Mouse (Mus musculus) heart, embryonic 13.5 days (tissue): ENCODE results near the gene Plcl1. TPM values are rescaled to one million over a fixed set of nuclear protein-coding genes. Genes with fewer than 3 reads are reported as not detected.

Source experiments
- ATAC-seq: fragments of 200-750 bp; cut with Nextera tagmentation; 2 replicates; pipeline ENCODE4 v1.8.0; 2017; ENCODE audit warnings: moderate TSS enrichment; ENCODE audit not compliant: insufficient number of reproducible peaks, low FRiP score, low TSS enrichment; ENCODE audit errors: extremely low read depth
- H3K27ac ChIP-seq: fragments of 300-500 bp; sonication (generic); replicated peaks from 2 replicates; pipeline ENCODE4 v1.5.1; 2015; ENCODE audit warnings: moderate library complexity, mild to moderate bottlenecking, inconsistent platforms
- H3K27me3 ChIP-seq: fragments of 300-500 bp; sonication (generic); replicated peaks from 2 replicates; pipeline ENCODE4 v1.6.1; 2015; ENCODE audit warnings: mild to moderate bottlenecking, inconsistent platforms
- H3K36me3 ChIP-seq: fragments of 300-500 bp; sonication (generic); 2 replicates; pipeline ENCODE4 v1.6.1; 2015; ENCODE audit warnings: mild to moderate bottlenecking, inconsistent platforms
- H3K4me1 ChIP-seq: fragments of 300-500 bp; sonication (generic); 2 replicates; pipeline ENCODE4 v1.6.1; 2015; ENCODE audit warnings: inconsistent platforms
- H3K4me2 ChIP-seq: fragments of 300-500 bp; sonication (generic); 2 replicates; pipeline ENCODE4 v1.6.1; 2015; ENCODE audit warnings: inconsistent platforms, mild to moderate bottlenecking, moderate library complexity
- H3K4me3 ChIP-seq: fragments of 300-500 bp; sonication (generic); 2 replicates; pipeline ENCODE4 v1.5.1; 2015; ENCODE audit warnings: moderate library complexity, mild to moderate bottlenecking, inconsistent platforms
- H3K9ac ChIP-seq: fragments of 300-500 bp; sonication (generic); 2 replicates; pipeline ENCODE4 v1.6.1; 2015; ENCODE audit warnings: inconsistent platforms, mild to moderate bottlenecking, moderate library complexity
- H3K9me3 ChIP-seq: fragments of 300-500 bp; sonication (generic); 2 replicates; pipeline ENCODE4 v1.6.1; 2016; ENCODE audit warnings: inconsistent platforms
- WGBS: fragments of 180-500 bp; shearing (Covaris S2); methylation state at CpG from one replicate; pipeline ENCODE4 v1.1.7; 2015; ENCODE audit warnings: mixed read lengths; 5-methylcytosine and 5-hydroxymethylcytosine counted together
- polyA plus RNA-seq: library from polyadenylated mRNA; unstranded; fragments of >200 nt; fragmentation: Nextera tagmentation; extraction: Ambion mirVana; gene quantifications from 2 replicates; pipeline ENCODE4 v1.2.1, GENCODE M21; 2015

Gene Plcl1
- polyA plus RNA-seq, 1 experiment from 2014 or later: 0.67 TPM

GRCm38 (mm10) chr1:55705173-55705572, 299.5 kb downstream of the Plcl1 start:
- no peak for ATAC-seq
- Histone ChIP-seq H3K4me2 (no peak overlapping the region), H3K4me3 (no peak overlapping the region), H3K27me3 (no peaks in the 10 kb centered on the region), H3K36me3 (no peaks in the 10 kb centered on the region), H3K27ac (no peak overlapping the region), H3K9ac (no peak overlapping the region), H3K4me1 (no peaks in the 10 kb centered on the region), H3K9me3 (no peaks in the 10 kb centered on the region)
- 81% methylated on average over 6 of the region's 6 CpGs for WGBS

- WGBS: 61% methylated on average over 3 of the region's 3 CpGs
- Histone ChIP-seq H3K27me3 (no peaks in the 10 kb centered on the region), H3K27ac (no peak overlapping the region), H3K4me1 (no peaks in the 10 kb centered on the region), H3K9ac (no peak overlapping the region), H3K4me2 (no peak overlapping the region), H3K9me3 (no peaks in the 10 kb centered on the region), H3K4me3 (no peak overlapping the region), H3K36me3 (no peaks in the 10 kb centered on the region)
- ATAC-seq: no peak
Observed at GRCm38 (mm10) chr1:55705756-55706155, 300.0 kb downstream of the Plcl1 start.

GRCm38 (mm10) chr1:55706933-55707332, 301.2 kb downstream of the Plcl1 start:
- Histone ChIP-seq H3K4me1 (no peaks in the 10 kb centered on the region), H3K36me3 (no peaks in the 10 kb centered on the region), H3K27me3 (no peaks in the 10 kb centered on the region), H3K4me3 (no peak overlapping the region), H3K4me2 (no peak overlapping the region), H3K27ac (no peak overlapping the region), H3K9ac (no peak overlapping the region), H3K9me3 (no peaks in the 10 kb centered on the region)
- WGBS: 45% methylated on average over 1 of the region's 1 CpGs
- ATAC-seq: no peak

GRCm38 (mm10) chr1:55717283-55717803, 311.6 kb downstream of the Plcl1 start:
- no peaks in the 10 kb centered on the region for H3K36me3 ChIP-seq
- no peak overlapping the region for H3K27ac ChIP-seq
- no peaks in the 10 kb centered on the region for H3K4me1 ChIP-seq
- no peaks in the 10 kb centered on the region for H3K9me3 ChIP-seq
- H3K4me3 ChIP-seq: no peak overlapping the region
- no peak overlapping the region for H3K9ac ChIP-seq
- no peaks in the 10 kb centered on the region for H3K27me3 ChIP-seq
- H3K4me2 ChIP-seq: no peak overlapping the region
- no peak for ATAC-seq
- 81% methylated on average over 4 of the region's 4 CpGs for WGBS

- no peak for ATAC-seq
- no peak overlapping the region for H3K4me3 ChIP-seq
- no peak overlapping the region for H3K9ac ChIP-seq
- WGBS: 39% methylated on average over 3 of the region's 3 CpGs
- H3K36me3 ChIP-seq: no peaks in the 10 kb centered on the region
- H3K9me3 ChIP-seq: no peaks in the 10 kb centered on the region
- no peak overlapping the region for H3K4me2 ChIP-seq
- H3K27me3 ChIP-seq: no peaks in the 10 kb centered on the region
- H3K4me1 ChIP-seq: peaks cover 6% of the 10 kb centered on the region
- H3K27ac ChIP-seq: no peak overlapping the region
Observed at GRCm38 (mm10) chr1:55725428-55725827, 319.7 kb downstream of the Plcl1 start.

GRCm38 (mm10) chr1:55729332-55729731, 323.6 kb downstream of the Plcl1 start:
- no peaks in the 10 kb centered on the region for H3K9me3 ChIP-seq

GRCm38 (mm10) chr1:55732951-55733350, 327.2 kb downstream of the Plcl1 start:
- no peak overlapping the region for H3K4me2 ChIP-seq
- WGBS: 72% methylated on average over 3 of the region's 3 CpGs
- H3K27ac ChIP-seq: no peak overlapping the region
- H3K36me3 ChIP-seq: no peaks in the 10 kb centered on the region
- no peak overlapping the region for H3K9ac ChIP-seq
- 0 out of 2 replicates have a peak, but pooled peaks cover 6% of the 10 kb centered on the region for H3K27me3 ChIP-seq
- H3K4me1 ChIP-seq: peaks cover 6% of the 10 kb centered on the region
- no peak overlapping the region for H3K4me3 ChIP-seq
- H3K9me3 ChIP-seq: no peaks in the 10 kb centered on the region
- ATAC-seq: no peak

More at GRCm38 (mm10) chr1:55729332-55729731, 323.6 kb downstream of the Plcl1 start:
- no peaks in the 10 kb centered on the region for H3K27me3 ChIP-seq
- no peak overlapping the region for H3K27ac ChIP-seq
- H3K9ac ChIP-seq: no peak overlapping the region
- no peak for ATAC-seq
- H3K4me3 ChIP-seq: no peak overlapping the region
- H3K4me2 ChIP-seq: no peak overlapping the region
- WGBS: 45% methylated on average over 3 of the region's 3 CpGs
- H3K36me3 ChIP-seq: no peaks in the 10 kb centered on the region
- H3K4me1 ChIP-seq: peaks cover 6% of the 10 kb centered on the region

GRCm38 (mm10) chr1:55736054-55736740, 330.5 kb downstream of the Plcl1 start:
- H3K4me2 ChIP-seq: no peak overlapping the region
- no peak for ATAC-seq
- no peak overlapping the region for H3K9ac ChIP-seq
- H3K36me3 ChIP-seq: no peaks in the 10 kb centered on the region
- 0 out of 2 replicates have a peak, but pooled peaks cover 15% of the 10 kb centered on the region for H3K27me3 ChIP-seq
- no peak overlapping the region for H3K4me3 ChIP-seq
- no peak overlapping the region for H3K27ac ChIP-seq
- 82% methylated on average over 14 of the region's 14 CpGs for WGBS
- H3K4me1 ChIP-seq: no peaks in the 10 kb centered on the region
- H3K9me3 ChIP-seq: no peaks in the 10 kb centered on the region

GRCm38 (mm10) chr1:55736762-55737288, 331.1 kb downstream of the Plcl1 start:
- H3K36me3 ChIP-seq: no peaks in the 10 kb centered on the region
- H3K9me3 ChIP-seq: no peaks in the 10 kb centered on the region
- H3K27me3 ChIP-seq: 0 out of 2 replicates have a peak, but pooled peaks cover 15% of the 10 kb centered on the region
- no peak overlapping the region for H3K9ac ChIP-seq
- no peaks in the 10 kb centered on the region for H3K4me1 ChIP-seq
- H3K4me2 ChIP-seq: no peak overlapping the region
- H3K27ac ChIP-seq: no peak overlapping the region
- H3K4me3 ChIP-seq: no peak overlapping the region
- WGBS: 58% methylated on average over 5 of the region's 5 CpGs
- no peak for ATAC-seq

- H3K27ac ChIP-seq: no peak overlapping the region
- no peaks in the 10 kb centered on the region for H3K9me3 ChIP-seq
- H3K4me2 ChIP-seq: no peak overlapping the region
- no peaks in the 10 kb centered on the region for H3K4me1 ChIP-seq
- H3K4me3 ChIP-seq: no peak overlapping the region
- 0 out of 2 replicates have a peak, but pooled peaks cover 15% of the 10 kb centered on the region for H3K27me3 ChIP-seq
- 63% methylated on average over 12 of the region's 12 CpGs for WGBS
- no peak overlapping the region for H3K9ac ChIP-seq
- no peaks in the 10 kb centered on the region for H3K36me3 ChIP-seq
- no peak for ATAC-seq
Observed at GRCm38 (mm10) chr1:55738746-55739365, 333.1 kb downstream of the Plcl1 start.

GRCm38 (mm10) chr1:55741885-55742284, 336.2 kb downstream of the Plcl1 start:
- H3K27me3 ChIP-seq: 0 out of 2 replicates have a peak, but pooled peaks cover 14% of the 10 kb centered on the region
- H3K36me3 ChIP-seq: no peaks in the 10 kb centered on the region
- WGBS: 59% methylated on average over 3 of the region's 3 CpGs
- no peak overlapping the region for H3K4me2 ChIP-seq
- H3K4me3 ChIP-seq: no peak overlapping the region
- no peak overlapping the region for H3K27ac ChIP-seq
- no peak for ATAC-seq
- no peak overlapping the region for H3K9ac ChIP-seq
- no peaks in the 10 kb centered on the region for H3K9me3 ChIP-seq
- no peaks in the 10 kb centered on the region for H3K4me1 ChIP-seq
